Comparison of ENCODE assay signal across 8 mouse cellular contexts in genomic region chr13:55692535-55693242, GRCm38 (mm10). TPM values are rescaled to one million over a fixed set of nuclear protein-coding genes. Genes with fewer than 3 reads are reported as not detected.
DNase-seq lines count a peak whose midpoint lies in the region; ATAC-seq and TF ChIP-seq lines count a peak whose summit lies in the region.

TSS of gene B230219D22Rik (plus strand) at chr13:55693124.

- peaks cover 7% of the 10 kb centered on the region for H3K4me1 ChIP-seq in cortical plate, adult 2 months (ENCODE audit: control insufficient read depth, insufficient read depth, low read length)

- peak; percentile 88 for ATAC-seq in activated CD4-positive, CD25-positive, alpha-beta regulatory T cell, adult 4 months
- ATAC-seq in megakaryocyte progenitor cell, adult 5-6 weeks (replicated peaks; ENCODE audit: poor library complexity), result peak; percentile 87

- no peak for TF ChIP-seq CTCF in cortical plate, adult 2 months (IDR thresholded peaks at IDR 0.05; ENCODE audit: extremely low read depth, insufficient read depth, low read length)

- peak within 1 kb of the TSS; percentile 83 for H3K4me3 ChIP-seq in cortical plate, adult 2 months (ENCODE audit: insufficient read depth, low read length)

- DNase-seq in gastrocnemius, postnatal 10 days, result peak; percentile 92
- peak; percentile 95 for DNase-seq in induced T-regulatory cell, adult 2 months (ENCODE audit: low read depth)
- peak; percentile 47 to 86 for DNase-seq in left cerebral cortex, adult 9 months (ENCODE audit: low spot score in 2 of 2)
- peak; percentile 90 for DNase-seq in right cerebral cortex, postnatal 14 days
- DNase-seq in urinary bladder, postnatal 36 days (ENCODE audit: low spot score in 2 of 2), result peak; percentile 85 to 87

- peak; percentile 98 for TF ChIP-seq POLR2A in cortical plate, adult 2 months (IDR thresholded peaks at IDR 0.05; ENCODE audit: extremely low read depth, insufficient read depth, low read length)

- peak within 1 kb of the TSS; percentile 93 for H3K27ac ChIP-seq in cortical plate, adult 2 months (ENCODE audit: insufficient read depth, low read length)

RNA-seq across cellular contexts. Expression of gene B230219D22Rik, which starts in this region (rescaled TPM):
- 10 to 100 TPM; 12.9 to 15.2 TPM for polyA plus RNA-seq in activated CD4-positive, CD25-positive, alpha-beta regulatory T cell, adult 4 months (2017; shearing (Covaris generic))
- polyA plus RNA-seq in cortical plate, adult 2 months (2012; rRNA removed), result 62.5 and 65.3 TPM in 2 replicates
- 10 to 100 TPM; 36.4 to 41.9 TPM for total RNA-seq in gastrocnemius, postnatal 10 days (2021)
- 65.0 and 76.9 TPM in 2 replicates for total RNA-seq in megakaryocyte progenitor cell, adult 5-6 weeks (2015)
- total RNA-seq in megakaryocyte progenitor cell, adult 5-6 weeks (2017), result 35.9 and 39.5 TPM in 2 replicates

Comparison
In these comparisons a context has a peak if more than half of its experiments do, and no peak if none do; other contexts are left out.
1. Peak in every context shown above with its lines: DNase-seq, ATAC-seq, H3K4me3 ChIP-seq and H3K27ac ChIP-seq.